Comparison of ENCODE assay signal across 22 mouse cellular contexts in the genomic region with DNA sequence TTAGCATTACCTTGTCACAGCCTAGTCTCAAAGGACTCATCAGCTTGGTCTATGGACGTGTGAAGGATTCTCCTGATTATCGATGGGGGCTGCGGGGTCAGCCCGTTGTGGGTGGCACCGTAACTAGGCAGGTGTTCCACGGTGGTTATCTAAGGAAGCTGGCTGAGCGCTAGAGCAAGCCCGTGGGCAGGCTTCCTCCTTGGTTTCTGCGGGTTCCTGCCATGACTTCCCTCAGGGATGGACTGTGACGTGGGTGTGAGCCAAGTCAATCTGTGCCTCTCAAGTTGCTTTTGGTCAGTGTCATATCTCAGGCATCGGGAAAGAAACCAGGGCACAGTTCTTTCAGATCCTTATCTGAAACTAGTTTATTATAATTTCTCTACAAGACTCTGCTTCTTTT. TPM values are rescaled to one million over a fixed set of nuclear protein-coding genes. Genes with fewer than 3 reads are reported as not detected.
DNase-seq lines count a peak whose midpoint lies in the region; ATAC-seq and TF ChIP-seq lines count a peak whose summit lies in the region.
"Had no signal": no experiment of that assay in that cellular context is flagged by ENCODE, and none has a peak within 500 bp of the region (broad histone marks: within the 10 kb centered on the region; RNA-seq: fewer than 3 reads in every experiment).

No protein-coding gene starts in this region.

- DNase-seq in cerebellum, postnatal 25 days, result peak; percentile 42 to 56
- no peak for DNase-seq in cerebellum, adult 11 months
- peak; percentile 27 for DNase-seq in lung, postnatal 36 days
- DNase-seq in lung, postnatal 4 days, result no peak
- DNase-seq in ovary, postnatal 10 days (ENCODE audit: low spot score), result no peak
- DNase-seq in midbrain, postnatal 0 days (ENCODE audit: low spot score), result no peak
- DNase-seq: adrenal gland, postnatal 36 days; lung, embryonic 14.5 days; right cerebral cortex, postnatal 25 days; thymus, adult 18-20 months; thymus, postnatal 4 days had no signal

- TF ChIP-seq CTCF in midbrain, postnatal 0 days (IDR thresholded peaks at IDR 0.05), result no peak

- peaks cover 12% of the 10 kb centered on the region; the same call in 1 of the 2 replicates for H3K36me3 ChIP-seq in hindbrain, embryonic 16.5 days (ENCODE audit: control insufficient read depth, insufficient read depth, low read length)
- peaks cover 23% of the 10 kb centered on the region for H3K36me3 ChIP-seq in midbrain, postnatal 0 days (ENCODE audit: insufficient read depth, low read length)

- H3K9me3 ChIP-seq in hindbrain, embryonic 16.5 days (ENCODE audit: control insufficient read depth, low read length), result no peaks in the 10 kb centered on the region
- H3K9me3 ChIP-seq in midbrain, postnatal 0 days (ENCODE audit: low read length), result no peaks in the 10 kb centered on the region
- H3K9me3 ChIP-seq: forebrain, embryonic 10.5 days; heart, embryonic 10.5 days; hindbrain, embryonic 10.5 days; kidney, embryonic 15.5 days; limb, embryonic 13.5 days; midbrain, embryonic 12.5 days had no signal

- no peaks in the 10 kb centered on the region for H3K27me3 ChIP-seq in hindbrain, embryonic 16.5 days (replicated peaks; ENCODE audit: control insufficient read depth, insufficient read depth, low read length)
- no peaks in the 10 kb centered on the region for H3K27me3 ChIP-seq in midbrain, postnatal 0 days (ENCODE audit: insufficient read depth, low read length)
- H3K27me3 ChIP-seq: kidney, embryonic 15.5 days; limb, embryonic 13.5 days; midbrain, embryonic 12.5 days had no signal

- no peak overlapping the region for H3K4me2 ChIP-seq in hindbrain, embryonic 16.5 days (ENCODE audit: low read length)
- H3K4me2 ChIP-seq in midbrain, postnatal 0 days (ENCODE audit: low read depth, low read length, poor library complexity, severe bottlenecking), result no peak overlapping the region
- H3K4me2 ChIP-seq: kidney, embryonic 15.5 days; limb, embryonic 13.5 days; lung, embryonic 14.5 days; midbrain, embryonic 12.5 days had no signal

- H3K4me1 ChIP-seq in hindbrain, embryonic 16.5 days (ENCODE audit: control insufficient read depth, insufficient read depth, low read depth, low read length), result no peaks in the 10 kb centered on the region
- H3K4me1 ChIP-seq in midbrain, postnatal 0 days (ENCODE audit: insufficient read depth, low read length), result no peaks in the 10 kb centered on the region

- H3K27ac ChIP-seq in hindbrain, embryonic 16.5 days (ENCODE audit: low read depth, low read length), result no peak overlapping the region
- H3K27ac ChIP-seq in midbrain, postnatal 0 days (ENCODE audit: low read depth, low read length), result no peak overlapping the region
- H3K27ac ChIP-seq: forebrain, embryonic 10.5 days; heart, embryonic 10.5 days; hindbrain, embryonic 10.5 days; kidney, embryonic 15.5 days; limb, embryonic 13.5 days; liver, embryonic 14.5 days; midbrain, embryonic 12.5 days had no signal

- no peak overlapping the region for H3K9ac ChIP-seq in hindbrain, embryonic 16.5 days (ENCODE audit: low read depth, low read length)
- H3K9ac ChIP-seq in midbrain, postnatal 0 days (replicated peaks; ENCODE audit: low read length, poor library complexity, severe bottlenecking), result no peak overlapping the region
- H3K9ac ChIP-seq: kidney, embryonic 15.5 days; limb, embryonic 13.5 days; liver, embryonic 14.5 days; lung, embryonic 14.5 days; midbrain, embryonic 12.5 days had no signal

- WGBS in hindbrain, embryonic 16.5 days, result 89% methylated on average over 11 of the region's 11 CpGs
- 94% methylated on average over 11 of the region's 11 CpGs for WGBS in midbrain, postnatal 0 days

- H3K4me3 ChIP-seq in hindbrain, embryonic 16.5 days (ENCODE audit: low read length), result no peak overlapping the region
- no peak overlapping the region for H3K4me3 ChIP-seq in midbrain, postnatal 0 days (ENCODE audit: low read depth, low read length)
- H3K4me3 ChIP-seq: forebrain, embryonic 10.5 days; heart, embryonic 10.5 days; hindbrain, embryonic 10.5 days; kidney, embryonic 15.5 days; limb, embryonic 13.5 days; midbrain, embryonic 12.5 days had no signal

- ATAC-seq in megakaryocyte, adult 5-6 weeks (ENCODE audit: poor library complexity, severe bottlenecking), result peak; percentile 57
- no peak for ATAC-seq in hindbrain, embryonic 16.5 days
- ATAC-seq in midbrain, postnatal 0 days (ENCODE audit: low FRiP score), result no peak
- ATAC-seq: forebrain, embryonic 16.5 days; intestine, postnatal 0 days had no signal

RNA-seq across cellular contexts. Expression of gene Nadk, which starts 12.8 kb away (rescaled TPM):
- total RNA-seq in megakaryocyte, adult 5-6 weeks (2015), result 205 and 220 TPM in 2 replicates
- 180 and 208 TPM in 2 replicates for total RNA-seq in megakaryocyte, adult 5-6 weeks (2017)
- polyA plus RNA-seq in hindbrain, embryonic 16.5 days (2015; fragmentation: Nextera tagmentation; extraction: Ambion mirVana), result 80.0 and 88.9 TPM in 2 replicates
- 69.1 and 81.6 TPM in 2 replicates for total RNA-seq in midbrain, postnatal 0 days (2014; rRNA removed)
- polyA plus RNA-seq in midbrain, postnatal 0 days (2015; fragmentation: Nextera tagmentation; extraction: Ambion mirVana), result 48.2 and 56.6 TPM in 2 replicates

RNA-seq across cellular contexts. Expression of gene Slc35e2, which starts 26.3 kb away (rescaled TPM):
- 10.1 and 18.8 TPM in 2 replicates for total RNA-seq in megakaryocyte, adult 5-6 weeks (2015)
- 8.7 and 12.8 TPM in 2 replicates for total RNA-seq in megakaryocyte, adult 5-6 weeks (2017)
- polyA plus RNA-seq in hindbrain, embryonic 16.5 days (2015; fragmentation: Nextera tagmentation; extraction: Ambion mirVana), result 12.3 and 16.4 TPM in 2 replicates
- total RNA-seq in midbrain, postnatal 0 days (2014; rRNA removed), result 65.1 and 74.9 TPM in 2 replicates
- polyA plus RNA-seq in midbrain, postnatal 0 days (2015; fragmentation: Nextera tagmentation; extraction: Ambion mirVana), result 14.7 and 14.8 TPM in 2 replicates

RNA-seq across cellular contexts. Expression of gene Cdk11b, which starts 49.7 kb away (rescaled TPM):
- 43.2 and 57.8 TPM in 2 replicates for total RNA-seq in megakaryocyte, adult 5-6 weeks (2015)
- total RNA-seq in megakaryocyte, adult 5-6 weeks (2017), result 48.1 and 81.5 TPM in 2 replicates
- polyA plus RNA-seq in hindbrain, embryonic 16.5 days (2015; fragmentation: Nextera tagmentation; extraction: Ambion mirVana), result 50.0 and 54.9 TPM in 2 replicates
- 15.2 and 25.3 TPM in 2 replicates for total RNA-seq in midbrain, postnatal 0 days (2014; rRNA removed)
- polyA plus RNA-seq in midbrain, postnatal 0 days (2015; fragmentation: Nextera tagmentation; extraction: Ambion mirVana), result 60.2 and 64.1 TPM in 2 replicates

Comparison
In these comparisons a context has a peak if more than half of its experiments do, and no peak if none do; other contexts are left out.
1. DNase-seq: peak in cerebellum, postnatal 25 days (2 of 2) and lung, postnatal 36 days (single experiment); none in cerebellum, adult 11 months (single experiment), lung, postnatal 4 days (0 of 2), ovary, postnatal 10 days (single experiment) and midbrain, postnatal 0 days (single experiment).